Mouse (Mus musculus) right cerebral cortex, adult 18-20 months (tissue): Measurements from ENCODE around the gene H2-D1.

Source experiments
- DNase-seq: peaks from one replicate; pipeline ENCODE4 v3.0.0; 2022; ENCODE audit warnings: mixed read lengths

H2-D1 gene

GRCm38 (mm10) chr17:35240384-35241304 lies 21.9 kb upstream of the H2-D1 start:
- no peak for DNase-seq

GRCm38 (mm10) chr17:35241305-35242014 lies 21.1 kb upstream of the H2-D1 start, which contains the start of gene Ddx39b:
Gene Ddx39b, plus strand, starts transcription at chr17:35241746.
- DNase-seq: peak; percentile 97

- DNase-seq: no peak
These were observed 20.3 kb upstream of the H2-D1 start for GRCm38 (mm10) chr17:35242015-35242941.

GRCm38 (mm10) chr17:35243086-35243485 lies 19.4 kb upstream of the H2-D1 start:
- peak; percentile 60 for DNase-seq

GRCm38 (mm10) chr17:35244999-35245398 lies 17.5 kb upstream of the H2-D1 start:
- no peak for DNase-seq

GRCm38 (mm10) chr17:35245731-35246623 lies 16.6 kb upstream of the H2-D1 start:
- DNase-seq: no peak

- no peak for DNase-seq
These were observed 15.4 kb upstream of the H2-D1 start for GRCm38 (mm10) chr17:35247144-35247543.

- no peak for DNase-seq
These were observed 13.5 kb upstream of the H2-D1 start for GRCm38 (mm10) chr17:35248986-35249385.

- DNase-seq: no peak
These were observed 12.9 kb upstream of the H2-D1 start for GRCm38 (mm10) chr17:35249451-35250197.

- no peak for DNase-seq
These were observed 12.0 kb upstream of the H2-D1 start for GRCm38 (mm10) chr17:35250348-35251120.

GRCm38 (mm10) chr17:35251162-35251719 lies 11.3 kb upstream of the H2-D1 start:
- no peak for DNase-seq

- no peak for DNase-seq
These were observed 10.5 kb upstream of the H2-D1 start for GRCm38 (mm10) chr17:35251981-35252380.

GRCm38 (mm10) chr17:35252619-35253292 lies 9.8 kb upstream of the H2-D1 start:
- no peak for DNase-seq

GRCm38 (mm10) chr17:35253293-35254093 lies 9.0 kb upstream of the H2-D1 start:
- DNase-seq: no peak

GRCm38 (mm10) chr17:35254241-35255098 lies 8.1 kb upstream of the H2-D1 start:
- DNase-seq: no peak

GRCm38 (mm10) chr17:35255301-35255700 lies 7.2 kb upstream of the H2-D1 start:
- no peak for DNase-seq

GRCm38 (mm10) chr17:35255704-35256103 lies 6.8 kb upstream of the H2-D1 start:
- no peak for DNase-seq
